Mouse (Mus musculus): ENCODE measurements at regions not wholly inside any gene's neighbourhood (a gene's known extent, or its start where the extent isn't known, plus 50 kb on each side); places are given as distances from the start of the nearest gene placed in this dataset.
A peak's percentile ranks its signal among the peaks of the same experiment; 100 is the strongest.
"Not testable (repeated sequence)": the region's sequence is repeated elsewhere in the genome, so short reads cannot be mapped to it uniquely, and the experiment has no call there.

GRCm38 (mm10) chr6:3911284-3911683 is 77.4 kb downstream of the Tfpi2 start:
- DNase-seq, result peak; percentile 41

- no peak for DNase-seq
Observed at GRCm38 (mm10) chr6:3904704-3905103, 84.0 kb downstream of the Tfpi2 start.

GRCm38 (mm10) chr6:3875816-3876215 is 111.3 kb upstream of the Calcr start:
- DNase-seq, result not testable (repeated sequence)

GRCm38 (mm10) chr6:3874826-3875225 is 110.3 kb upstream of the Calcr start:
- DNase-seq, result peak; percentile 18

GRCm38 (mm10) chr6:3861046-3861445 is 96.5 kb upstream of the Calcr start:
- DNase-seq, result no peak

GRCm38 (mm10) chr6:3860587-3860975 is 96.1 kb upstream of the Calcr start:
- no peak for DNase-seq

- no peak for DNase-seq
Observed at GRCm38 (mm10) chr6:3859942-3860586, 95.5 kb upstream of the Calcr start.

- no peak for DNase-seq
Observed at GRCm38 (mm10) chr6:3850146-3850545, 85.6 kb upstream of the Calcr start.

Data from kidney, adult 9 months (tissue).